Mouse (Mus musculus) megakaryocyte, embryonic 14.5 days (primary cell): Measurements from ENCODE around the gene Calm1.

Experiments used
- FLI1 ChIP-seq: IDR thresholded peaks from 2 replicates; pipeline ENCODE4 v1.6.1; 2012; ENCODE audit warnings: low read length, inconsistent platforms, mixed read lengths
- GATA1 ChIP-seq: IDR thresholded peaks from 3 replicates; pipeline ENCODE4 v1.6.1; 2012; ENCODE audit warnings: mixed read lengths, low read length, inconsistent platforms, borderline replicate concordance

GRCm38 (mm10) chr12:100198967-100199660, at the start of gene Calm1:
- TF ChIP-seq GATA1: no peak
- 0 out of 2 replicates have a peak, but pooled peaks have one; percentile 15 for TF ChIP-seq FLI1
